Mouse (Mus musculus) lung, postnatal 0 days (tissue): ENCODE results near the gene Plxnb2. TPM values are rescaled to one million over a fixed set of nuclear protein-coding genes. Genes with fewer than 3 reads are reported as not detected.

ENCODE experiments used
- ATAC-seq: fragments of 200-750 bp; cut with Nextera tagmentation; 2 replicates; pipeline ENCODE4 v1.8.0; 2017; ENCODE audit warnings: moderate library complexity
- DNase-seq: peaks from one replicate; pipeline ENCODE4 v3.0.0-alpha.2; 2016; ENCODE audit warnings: low spot score
- H3K27ac ChIP-seq: fragments of 300-500 bp; sonication (generic); 2 replicates; pipeline ENCODE4 v1.5.1; 2014; ENCODE audit warnings: antibody characterized with exemption, mild to moderate bottlenecking, low read length, mixed read lengths
- H3K27me3 ChIP-seq: fragments of 300-500 bp; sonication (generic); replicated peaks from 2 replicates; pipeline ENCODE4 v1.6.1; 2014; ENCODE audit warnings: low read length, mixed read lengths; ENCODE audit not compliant: insufficient read depth
- H3K36me3 ChIP-seq: fragments of 300-500 bp; sonication (generic); 2 replicates; pipeline ENCODE4 v1.6.1; 2014; ENCODE audit warnings: low read length, mixed read lengths; ENCODE audit not compliant: insufficient read depth
- H3K4me1 ChIP-seq: fragments of 300-500 bp; sonication (generic); 2 replicates; pipeline ENCODE4 v1.6.1; 2014; ENCODE audit warnings: antibody characterized with exemption, low read depth, low read length, mixed read lengths; ENCODE audit not compliant: insufficient read depth
- H3K4me2 ChIP-seq: fragments of 300-500 bp; sonication (generic); replicated peaks from 2 replicates; pipeline ENCODE4 v1.6.1; 2014; ENCODE audit warnings: low read depth, mild to moderate bottlenecking, low read length, moderate library complexity, mixed read lengths
- H3K4me3 ChIP-seq: fragments of 300-500 bp; sonication (generic); 2 replicates; pipeline ENCODE4 v1.5.1; 2014; ENCODE audit warnings: low read depth, low read length
- H3K9ac ChIP-seq: fragments of 300-500 bp; sonication (generic); replicated peaks from 2 replicates; pipeline ENCODE4 v1.6.1; 2014; ENCODE audit warnings: low read depth, mild to moderate bottlenecking
- H3K9me3 ChIP-seq: fragments of 300-500 bp; sonication (generic); 2 replicates; pipeline ENCODE4 v1.6.1; 2016; ENCODE audit warnings: low read length, mixed read lengths
- CTCF ChIP-seq: IDR thresholded peaks from 2 replicates; pipeline ENCODE4 v1.5.1; 2016; ENCODE audit warnings: antibody characterized with exemption, mild to moderate bottlenecking
- EP300 ChIP-seq: IDR thresholded peaks from 2 replicates; pipeline ENCODE4 v1.6.1; 2016; ENCODE audit warnings: antibody characterized with exemption, mild to moderate bottlenecking, control low read depth
- WGBS: fragments of 180-500 bp; shearing (Covaris S2); extraction: QIAGEN DNeasy Blood & Tissue Kit; methylation state at CpG from one replicate; pipeline ENCODE4 v1.1.7; 2014; 5-methylcytosine and 5-hydroxymethylcytosine counted together
- microRNA-seq: library from miRNA; unstranded; fragments of <30 nt; microRNA quantifications from one replicate; pipeline ENCODE4, GENCODE M21; 2016
- polyA plus RNA-seq: library from polyadenylated mRNA; unstranded; fragments of >200 nt; fragmentation: Nextera tagmentation; extraction: Ambion mirVana; gene quantifications from 2 replicates; pipeline ENCODE4 v1.2.1, GENCODE M21; 2015

Gene Plxnb2
- polyA plus RNA-seq, 1 experiment from 2014 or later, result 73.1 TPM

GRCm38 (mm10) chr15:89123595-89123994, 57.0 kb downstream of the Plxnb2 start:
- Histone ChIP-seq H3K27ac (peak overlapping the region; percentile 69), H3K27me3 (no peaks in the 10 kb centered on the region), H3K36me3 (no peaks in the 10 kb centered on the region), H3K4me2 (peak overlapping the region; percentile 73), H3K9me3 (no peaks in the 10 kb centered on the region), H3K4me3 (peak overlapping the region; percentile 90), H3K9ac (peak overlapping the region; percentile 27; the same call in 1 of the 2 replicates), H3K4me1 (peaks cover 23% of the 10 kb centered on the region; the same call in 1 of the 2 replicates)
- DNase-seq (peak; percentile 39), ATAC-seq (peak; percentile 13; the same call in 1 of the 2 replicates)
- TF ChIP-seq CTCF (peak; percentile 50), EP300 (no peak)
- 29% methylated on average over 11 of the region's 11 CpGs for WGBS

GRCm38 (mm10) chr15:89122649-89123366, 57.8 kb downstream of the Plxnb2 start, which contains the start of gene Tubgcp6:
Gene Tubgcp6 (minus strand): TSS chr15:89123112.
- Histone ChIP-seq H3K4me2 (peak within 1 kb of the TSS; percentile 73), H3K9ac (peak within 1 kb of the TSS; percentile 60), H3K4me1 (peaks cover 18% of the 10 kb centered on the region; the same call in 1 of the 2 replicates), H3K27ac (peak within 1 kb of the TSS; percentile 69), H3K36me3 (no peaks in the 10 kb centered on the region), H3K4me3 (peak within 1 kb of the TSS; percentile 90), H3K27me3 (no peaks in the 10 kb centered on the region), H3K9me3 (no peaks in the 10 kb centered on the region)
- TF ChIP-seq EP300 (peak; percentile 42; the same call in 1 of the 2 replicates), CTCF (no peak)
- WGBS, result under 1% methylated on average over 47 of the region's 47 CpGs
- peak; percentile 91 for ATAC-seq
- peak; percentile 96 for DNase-seq

GRCm38 (mm10) chr15:89118007-89118406, 62.6 kb downstream of the Plxnb2 start:
- no peak for ATAC-seq
- Histone ChIP-seq H3K4me1 (peaks cover 9% of the 10 kb centered on the region; the same call in 1 of the 2 replicates), H3K4me2 (no peak overlapping the region), H3K36me3 (peaks cover 10% of the 10 kb centered on the region; the same call in 1 of the 2 replicates), H3K9ac (no peak overlapping the region), H3K27ac (no peak overlapping the region), H3K9me3 (no peaks in the 10 kb centered on the region), H3K27me3 (no peaks in the 10 kb centered on the region), H3K4me3 (no peak overlapping the region)
- no peak for TF ChIP-seq EP300
- TF ChIP-seq CTCF, result peak; percentile 64
- DNase-seq, result no peak

- no peak overlapping the region for H3K4me2 ChIP-seq
- peaks cover 26% of the 10 kb centered on the region; the same call in 1 of the 2 replicates for H3K36me3 ChIP-seq
- DNase-seq, result no peak
- WGBS, result 77% methylated on average over 9 of the region's 9 CpGs
- H3K4me1 ChIP-seq, result no peaks in the 10 kb centered on the region
- no peak overlapping the region for H3K9ac ChIP-seq
- no peak for ATAC-seq
- H3K9me3 ChIP-seq, result no peaks in the 10 kb centered on the region
- TF ChIP-seq CTCF (no peak), EP300 (no peak)
- H3K27ac ChIP-seq, result no peak overlapping the region
- no peak overlapping the region for H3K4me3 ChIP-seq
- H3K27me3 ChIP-seq, result no peaks in the 10 kb centered on the region
These were observed 70.4 kb downstream of the Plxnb2 start for GRCm38 (mm10) chr15:89110147-89110546.

DNA sequence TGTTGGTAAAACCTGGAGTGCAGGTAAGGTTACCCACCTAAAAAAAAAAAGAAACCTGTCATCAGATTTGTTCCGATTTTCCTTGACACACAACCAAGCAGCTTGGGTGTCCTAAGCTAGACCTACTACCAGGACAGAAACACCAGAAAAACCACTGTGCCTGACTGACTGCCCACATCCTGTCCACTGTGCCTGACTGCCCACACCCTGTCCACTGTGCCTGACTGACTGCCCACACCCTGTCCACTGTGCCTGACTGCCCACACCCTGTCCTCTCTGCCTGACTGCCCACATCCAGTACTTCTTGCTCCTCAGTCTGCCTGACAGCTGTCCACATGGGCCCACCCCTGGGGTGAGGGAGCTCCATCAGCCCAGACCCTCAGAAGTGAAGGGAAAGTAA, 73.6 kb downstream of the Plxnb2 start:
- no peak for TF ChIP-seq CTCF
- TF ChIP-seq EP300, result no peak

GRCm38 (mm10) chr15:89106073-89106472, 74.5 kb downstream of the Plxnb2 start:
- H3K36me3 ChIP-seq, result peaks cover 36% of the 10 kb centered on the region
- H3K27ac ChIP-seq, result no peak overlapping the region
- ATAC-seq (no peak), DNase-seq (no peak)
- no peaks in the 10 kb centered on the region for H3K4me1 ChIP-seq
- no peak overlapping the region for H3K9ac ChIP-seq
- H3K4me3 ChIP-seq, result no peak overlapping the region
- no peak overlapping the region for H3K4me2 ChIP-seq
- no peak for TF ChIP-seq EP300
- TF ChIP-seq CTCF, result no peak
- no peaks in the 10 kb centered on the region for H3K9me3 ChIP-seq
- H3K27me3 ChIP-seq, result no peaks in the 10 kb centered on the region
- 90% methylated on average over 13 of the region's 13 CpGs for WGBS

More for the DNA sequence above, 73.6 kb downstream of the Plxnb2 start:
- H3K4me2 ChIP-seq, result no peak overlapping the region
- peaks cover 32% of the 10 kb centered on the region for H3K36me3 ChIP-seq
- no peaks in the 10 kb centered on the region for H3K4me1 ChIP-seq
- DNase-seq (no peak), ATAC-seq (no peak)
- no peak overlapping the region for H3K27ac ChIP-seq
- no peaks in the 10 kb centered on the region for H3K9me3 ChIP-seq
- WGBS, result 90% methylated on average over 1 of the region's 1 CpGs
- no peak overlapping the region for H3K4me3 ChIP-seq
- H3K9ac ChIP-seq, result no peak overlapping the region
- H3K27me3 ChIP-seq, result no peaks in the 10 kb centered on the region

Small RNAs within 50 kb of the gene (microRNA-seq; reads per million reads assigned to microRNA genes)
- gene Mir6958, result not detected
- not detected for gene Mir7118

Other genes with a start within 250 kb of the Plxnb2 start
- gene Ttll8, start 226.4 kb downstream of the Plxnb2 start, polyA plus RNA-seq, result 0.06 and 0.07 TPM in 2 replicates
- 21.5 and 29.4 TPM in 2 replicates for gene Mlc1, start 201.8 kb downstream of the Plxnb2 start, polyA plus RNA-seq
- 0.42 and 0.88 TPM in 2 replicates for gene Mov10l1, start 197.9 kb downstream of the Plxnb2 start, polyA plus RNA-seq
- gene Panx2, start 121.1 kb downstream of the Plxnb2 start, polyA plus RNA-seq, result 0.11 and 0.18 TPM in 2 replicates
- 41.8 and 43.4 TPM in 2 replicates for gene Trabd, start 105.7 kb downstream of the Plxnb2 start, polyA plus RNA-seq
- 13.9 and 16.0 TPM in 2 replicates for gene Selenoo, start 91.7 kb downstream of the Plxnb2 start, polyA plus RNA-seq
- gene Tubgcp6, start 57.7 kb downstream of the Plxnb2 start, polyA plus RNA-seq, result 5.6 and 6.2 TPM in 2 replicates
- gene Hdac10, start 52.1 kb downstream of the Plxnb2 start, polyA plus RNA-seq, result 14.8 and 15.1 TPM in 2 replicates
- 13.0 and 14.4 TPM in 2 replicates for gene Mapk12, start 40.1 kb downstream of the Plxnb2 start, polyA plus RNA-seq
- gene Mapk11, start 31.2 kb downstream of the Plxnb2 start, polyA plus RNA-seq, result 7.4 and 8.5 TPM in 2 replicates
- 4.4 and 5.0 TPM in 2 replicates for gene Dennd6b, start 15.7 kb upstream of the Plxnb2 start, polyA plus RNA-seq
- 22.7 and 24.1 TPM in 2 replicates for gene Ppp6r2, start 30.8 kb upstream of the Plxnb2 start, polyA plus RNA-seq
- 28.1 and 30.9 TPM in 2 replicates for gene Sbf1, start 134.5 kb upstream of the Plxnb2 start, polyA plus RNA-seq
- gene Adm2, start 141.9 kb upstream of the Plxnb2 start, polyA plus RNA-seq, result 0.11 and 0.12 TPM in 2 replicates
- gene Miox, start 153.6 kb upstream of the Plxnb2 start, polyA plus RNA-seq, result not detected in 2 replicates
- 44.8 and 48.1 TPM in 2 replicates for gene Lmf2, start 174.9 kb upstream of the Plxnb2 start, polyA plus RNA-seq
- 73.7 and 80.7 TPM in 2 replicates for gene Ncaph2, start 174.9 kb upstream of the Plxnb2 start, polyA plus RNA-seq
- 5.9 and 8.7 TPM in 2 replicates for gene Sco2, start 193.1 kb upstream of the Plxnb2 start, polyA plus RNA-seq
- gene Tymp, start 196.3 kb upstream of the Plxnb2 start, polyA plus RNA-seq, result 2.1 and 2.2 TPM in 2 replicates
- gene Odf3b, start 198.5 kb upstream of the Plxnb2 start, polyA plus RNA-seq, result 33.2 and 34.9 TPM in 2 replicates
- gene Klhdc7b, start 204.1 kb upstream of the Plxnb2 start, polyA plus RNA-seq, result not detected in 2 replicates
- not detected in 2 replicates for gene Syce3, start 229.7 kb upstream of the Plxnb2 start, polyA plus RNA-seq
- gene Cpt1b, start 245.1 kb upstream of the Plxnb2 start, polyA plus RNA-seq, result 3.3 and 4.3 TPM in 2 replicates
- gene C730034F03Rik, start 248.8 kb upstream of the Plxnb2 start, polyA plus RNA-seq, result 2.2 and 3.0 TPM in 2 replicates
- not detected in 2 replicates for gene Gm44502, start 248.9 kb upstream of the Plxnb2 start, polyA plus RNA-seq
- 64.9 and 71.2 TPM in 2 replicates for gene Chkb, start 249.1 kb upstream of the Plxnb2 start, polyA plus RNA-seq